Mouse (Mus musculus) gastrocnemius, postnatal 4 days (tissue): Measurements from ENCODE around the gene Kxd1. TPM values are rescaled to one million over a fixed set of nuclear protein-coding genes. Genes with fewer than 3 reads are reported as not detected.

Source experiments
- DNase-seq, 2 experiments: peaks; one replicate each; pipeline ENCODE4 v3.0.0; 2021 to 2022; ENCODE audit warnings: low spot score in 2 of 2, mixed read lengths in 2 of 2
- total RNA-seq, 2 experiments: library from RNA; stranded (reverse); gene quantifications; 2 replicates each; pipeline ENCODE4 v1.2.3; 2021

Kxd1 gene
- total RNA-seq, 2 experiments from 2014 or later: 57.6 to 60.7 TPM

GRCm38 (mm10) chr8:70549412-70550184 is 21.8 kb upstream of the Kxd1 start:
- no peak for DNase-seq

GRCm38 (mm10) chr8:70547762-70548161 is 20.0 kb upstream of the Kxd1 start:
- DNase-seq: no peak

GRCm38 (mm10) chr8:70546412-70546811 is 18.7 kb upstream of the Kxd1 start:
- no peak for DNase-seq

GRCm38 (mm10) chr8:70544200-70544687 is 16.5 kb upstream of the Kxd1 start:
- no peak for DNase-seq

GRCm38 (mm10) chr8:70541081-70541480 is 13.3 kb upstream of the Kxd1 start:
- DNase-seq: no peak

- no peak for DNase-seq
These were observed 12.8 kb upstream of the Kxd1 start for GRCm38 (mm10) chr8:70540507-70541071.

- no peak for DNase-seq
These were observed 12.3 kb upstream of the Kxd1 start for GRCm38 (mm10) chr8:70540013-70540506.

GRCm38 (mm10) chr8:70539077-70539813 is 11.5 kb upstream of the Kxd1 start, which contains the start of gene Ell:
Ell (plus strand) TSS chr8:70539457.
- peak; percentile 98 to 100 for DNase-seq

- peak; percentile 99 to 100 for DNase-seq
These were observed 10.9 kb upstream of the Kxd1 start for GRCm38 (mm10) chr8:70538633-70539076.

- DNase-seq: peak in 1 of 2 experiments; percentile 61
These were observed 10.3 kb upstream of the Kxd1 start for GRCm38 (mm10) chr8:70538024-70538579.

GRCm38 (mm10) chr8:70535701-70536100 is 7.9 kb upstream of the Kxd1 start:
- no peak for DNase-seq

GRCm38 (mm10) chr8:70535221-70535620 is 7.5 kb upstream of the Kxd1 start:
- no peak for DNase-seq

- DNase-seq: no peak
These were observed 6.5 kb upstream of the Kxd1 start for GRCm38 (mm10) chr8:70534281-70534680.

GRCm38 (mm10) chr8:70530314-70530713 is 2.6 kb upstream of the Kxd1 start:
- no peak for DNase-seq

- DNase-seq: no peak
These were observed 2.0 kb upstream of the Kxd1 start for GRCm38 (mm10) chr8:70529741-70530161.

GRCm38 (mm10) chr8:70529299-70529698 is 1.5 kb upstream of the Kxd1 start:
- no peak for DNase-seq

- no peak for DNase-seq
These were observed 534 bp upstream of the Kxd1 start for GRCm38 (mm10) chr8:70528182-70528797.

GRCm38 (mm10) chr8:70527111-70527511 is 645 bp downstream of the Kxd1 start:
- no peak for DNase-seq

- peak; percentile 87 to 94 for DNase-seq
These were observed 5.0 kb downstream of the Kxd1 start for GRCm38 (mm10) chr8:70522592-70523403.

- no peak for DNase-seq
These were observed 8.2 kb downstream of the Kxd1 start for GRCm38 (mm10) chr8:70519606-70520005.
